Mouse (Mus musculus) spleen, adult 2 months (tissue): ENCODE results near the gene Rere.

Experiments used
- CTCF ChIP-seq: fragments of 200-500 bp; IDR thresholded peaks from 2 replicates; pipeline ENCODE4 v1.5.1; 2011; ENCODE audit warnings: mild to moderate bottlenecking, inconsistent platforms; ENCODE audit not compliant: insufficient read depth, insufficient read length, insufficient replicate concordance; ENCODE audit errors: extremely low read depth
- POLR2A ChIP-seq: fragments of 200-500 bp; IDR thresholded peaks from 2 replicates; pipeline ENCODE4 v1.6.1; 2011; ENCODE audit warnings: low read depth, low read length, inconsistent platforms

DNA sequence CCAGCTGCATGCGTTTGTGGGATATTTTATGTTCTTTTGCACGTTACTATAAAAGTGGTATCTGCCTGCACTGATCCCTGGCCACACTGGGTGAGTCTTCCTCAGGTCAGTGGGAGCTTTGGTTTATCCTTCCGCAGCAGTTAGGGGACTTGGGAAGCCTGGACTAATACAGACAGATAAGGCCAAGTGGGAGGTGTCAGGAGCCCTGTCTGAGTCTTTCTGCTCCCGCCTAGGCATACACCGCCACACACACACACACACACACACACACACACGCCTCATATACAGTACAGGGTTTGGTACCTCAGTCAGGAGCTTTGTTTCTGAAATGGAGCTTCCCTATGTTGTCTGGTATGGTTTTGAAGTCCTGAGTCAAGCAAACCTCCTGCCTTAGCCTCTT is 310.6 kb downstream of the Rere start:
- TF ChIP-seq POLR2A (no peak), CTCF (no peak)
